Mouse (Mus musculus): ENCODE measurements at regions not wholly inside any gene's neighbourhood (a gene's known extent, or its start where the extent isn't known, plus 50 kb on each side); places are given as distances from the start of the nearest gene placed in this dataset.
A peak's percentile ranks its signal among the peaks of the same experiment; 100 is the strongest.

- no peak for ATAC-seq (ENCODE audit: insufficient number of reproducible peaks, low FRiP score, low TSS enrichment)
These were observed 1617.2 kb upstream of the Gulo start for GRCm38 (mm10) chr14:67626181-67626580.

GRCm38 (mm10) chr14:67623841-67624480, 1615.0 kb upstream of the Gulo start:
- ATAC-seq (ENCODE audit: insufficient number of reproducible peaks, low FRiP score, low TSS enrichment): no peak

GRCm38 (mm10) chr14:67622911-67623310, 1613.9 kb upstream of the Gulo start:
- no peak for ATAC-seq (ENCODE audit: insufficient number of reproducible peaks, low FRiP score, low TSS enrichment)

- no peak for ATAC-seq (ENCODE audit: insufficient number of reproducible peaks, low FRiP score, low TSS enrichment)
These were observed 1612.5 kb upstream of the Gulo start for GRCm38 (mm10) chr14:67621486-67621885.

GRCm38 (mm10) chr14:67620854-67621476, 1612.0 kb upstream of the Gulo start:
- peak; percentile 42; the same call in 1 of the 2 replicates for ATAC-seq (ENCODE audit: insufficient number of reproducible peaks, low FRiP score, low TSS enrichment)

GRCm38 (mm10) chr14:67619571-67619970, 1610.6 kb upstream of the Gulo start:
- no peak for ATAC-seq (ENCODE audit: insufficient number of reproducible peaks, low FRiP score, low TSS enrichment)

GRCm38 (mm10) chr14:67614369-67614768, 1605.4 kb upstream of the Gulo start:
- ATAC-seq (ENCODE audit: insufficient number of reproducible peaks, low FRiP score, low TSS enrichment): no peak

GRCm38 (mm10) chr14:67613691-67614090, 1604.7 kb upstream of the Gulo start:
- no peak for ATAC-seq (ENCODE audit: insufficient number of reproducible peaks, low FRiP score, low TSS enrichment)

GRCm38 (mm10) chr14:67613221-67613620, 1604.2 kb upstream of the Gulo start:
- no peak for ATAC-seq (ENCODE audit: insufficient number of reproducible peaks, low FRiP score, low TSS enrichment)

GRCm38 (mm10) chr14:67612471-67612870, 1603.5 kb upstream of the Gulo start:
- no peak for ATAC-seq (ENCODE audit: insufficient number of reproducible peaks, low FRiP score, low TSS enrichment)

GRCm38 (mm10) chr14:67608262-67608661, 1599.3 kb upstream of the Gulo start:
- ATAC-seq (ENCODE audit: insufficient number of reproducible peaks, low FRiP score, low TSS enrichment): no peak

- no peak for ATAC-seq (ENCODE audit: insufficient number of reproducible peaks, low FRiP score, low TSS enrichment)
These were observed 1594.0 kb upstream of the Gulo start for GRCm38 (mm10) chr14:67602960-67603359.

GRCm38 (mm10) chr14:67599734-67600133, 1590.7 kb upstream of the Gulo start:
- ATAC-seq (ENCODE audit: insufficient number of reproducible peaks, low FRiP score, low TSS enrichment): no peak

- ATAC-seq (ENCODE audit: insufficient number of reproducible peaks, low FRiP score, low TSS enrichment): no peak
These were observed 1579.6 kb upstream of the Gulo start for GRCm38 (mm10) chr14:67588627-67589026.

- ATAC-seq (ENCODE audit: insufficient number of reproducible peaks, low FRiP score, low TSS enrichment): peak; percentile 71; the same call in 1 of the 2 replicates
These were observed 1575.5 kb upstream of the Gulo start for GRCm38 (mm10) chr14:67584456-67585048.

GRCm38 (mm10) chr14:67582201-67582782, 1573.3 kb upstream of the Gulo start:
- ATAC-seq (ENCODE audit: insufficient number of reproducible peaks, low FRiP score, low TSS enrichment): no peak

- ATAC-seq (ENCODE audit: insufficient number of reproducible peaks, low FRiP score, low TSS enrichment): no peak
These were observed 1565.4 kb upstream of the Gulo start for GRCm38 (mm10) chr14:67574346-67574949.

- no peak for ATAC-seq (ENCODE audit: insufficient number of reproducible peaks, low FRiP score, low TSS enrichment)
These were observed 1564.5 kb upstream of the Gulo start for GRCm38 (mm10) chr14:67573451-67573995.

- no peak; the same call in 1 of the 2 replicates for ATAC-seq (ENCODE audit: insufficient number of reproducible peaks, low FRiP score, low TSS enrichment)
These were observed 1560.8 kb upstream of the Gulo start for GRCm38 (mm10) chr14:67569744-67570322.
